Mouse (Mus musculus) testis, adult 2 months (tissue): Measurements from ENCODE around the gene Slc16a11. TPM values are rescaled to one million over a fixed set of nuclear protein-coding genes. Genes with fewer than 3 reads are reported as not detected.

Experiments
- H3K27ac ChIP-seq: fragments of 200-500 bp; 2 replicates; pipeline ENCODE4 v1.5.1; 2012; ENCODE audit warnings: low read depth, low read length; ENCODE audit not compliant: control insufficient read depth, insufficient read depth
- H3K27me3 ChIP-seq: fragments of 200-500 bp; 2 replicates; pipeline ENCODE4 v1.6.1; 2012; ENCODE audit warnings: mild to moderate bottlenecking, low read length, moderate library complexity; ENCODE audit not compliant: control insufficient read depth, insufficient read depth
- H3K36me3 ChIP-seq: fragments of 200-500 bp; 2 replicates; pipeline ENCODE4 v1.6.1; 2012; ENCODE audit warnings: mild to moderate bottlenecking, low read length; ENCODE audit not compliant: control insufficient read depth, insufficient read depth
- H3K4me1 ChIP-seq: fragments of 200-500 bp; 2 replicates; pipeline ENCODE4 v1.6.1; 2012; ENCODE audit warnings: low read length; ENCODE audit not compliant: control insufficient read depth, insufficient read depth
- H3K4me3 ChIP-seq: fragments of 200-500 bp; 2 replicates; pipeline ENCODE4 v1.5.1; 2012; ENCODE audit warnings: low read depth, mild to moderate bottlenecking, low read length, moderate library complexity, mixed read lengths; ENCODE audit not compliant: control insufficient read depth
- CTCF ChIP-seq: fragments of 200-500 bp; IDR thresholded peaks from 2 replicates; pipeline ENCODE4 v1.5.1; 2012; ENCODE audit warnings: low read depth, mild to moderate bottlenecking, inconsistent platforms, low read length, moderate library complexity; ENCODE audit not compliant: control insufficient read depth, insufficient read depth, insufficient replicate concordance
- POLR2A ChIP-seq: fragments of 200-500 bp; IDR thresholded peaks from 2 replicates; pipeline ENCODE4 v1.6.1; 2012; ENCODE audit warnings: low read depth, mild to moderate bottlenecking, inconsistent platforms, low read length, moderate library complexity; ENCODE audit not compliant: control insufficient read depth
- polyA plus RNA-seq: library from polyadenylated mRNA; depleted of rRNA; stranded (reverse); fragments of >200 nt; gene quantifications from 2 replicates; pipeline ENCODE4 v1.2.3, GENCODE M21; 2012

The Slc16a11 gene
- polyA plus RNA-seq, 1 experiment: 2.3 TPM

DNA sequence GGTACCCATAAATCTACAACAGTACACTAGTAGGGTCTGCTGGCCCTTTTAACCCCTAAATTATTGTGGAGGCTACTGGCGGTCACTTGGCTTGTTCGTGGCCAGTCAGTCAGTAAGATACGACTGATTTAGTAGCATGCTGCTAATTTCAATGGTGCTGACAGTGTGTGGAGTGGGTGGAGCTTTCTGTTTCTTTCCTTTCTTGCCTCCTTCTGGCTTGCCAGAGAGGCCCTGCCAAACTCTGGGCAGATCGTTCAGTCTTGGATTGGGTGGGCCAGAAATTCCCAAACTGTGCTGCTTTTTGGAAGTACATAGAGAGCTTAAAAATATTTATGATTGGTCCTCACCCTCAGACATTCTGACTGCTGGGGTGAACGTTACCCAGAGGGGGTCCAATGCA lies 14.6 kb downstream of the Slc16a11 start:
- Histone ChIP-seq H3K27me3 (no peaks in the 10 kb centered on the region; the same call in 1 of the 2 replicates), H3K27ac (no peak overlapping the region), H3K36me3 (no peaks in the 10 kb centered on the region), H3K4me3 (no peak overlapping the region), H3K4me1 (peaks cover 25% of the 10 kb centered on the region)
- TF ChIP-seq POLR2A (no peak), CTCF (no peak)

DNA sequence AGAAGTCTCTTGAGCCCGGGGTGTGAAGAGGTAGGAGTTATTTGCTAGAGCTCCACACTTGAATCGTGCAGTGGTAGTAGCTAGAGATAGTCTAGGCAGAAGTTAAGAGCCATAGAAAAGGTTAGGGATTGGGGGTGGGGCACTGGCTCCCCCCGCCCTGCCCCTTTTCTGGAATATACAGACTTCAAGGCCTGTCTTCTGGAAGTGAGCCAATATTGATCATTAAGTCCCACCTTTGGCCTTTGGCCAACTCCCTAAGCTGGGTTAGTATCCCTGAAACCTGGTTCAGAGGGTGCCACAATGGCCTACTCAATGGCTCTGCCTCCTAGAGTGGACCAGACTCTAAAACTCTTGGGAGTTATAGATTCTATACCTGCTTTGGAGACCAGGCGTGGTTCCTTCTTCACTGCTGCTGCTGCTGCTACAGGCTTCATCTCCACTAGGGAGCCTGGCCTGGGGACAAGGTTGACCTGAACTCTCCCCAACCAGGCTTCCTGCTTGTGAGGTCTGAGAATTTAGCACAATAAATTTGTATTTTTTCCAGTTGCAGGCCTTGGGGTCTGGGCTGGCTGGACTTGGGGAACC lies 15.2 kb downstream of the Slc16a11 start:
- Histone ChIP-seq H3K36me3 (no peaks in the 10 kb centered on the region), H3K27me3 (no peaks in the 10 kb centered on the region; the same call in 1 of the 2 replicates), H3K27ac (no peak overlapping the region), H3K4me1 (peaks cover 32% of the 10 kb centered on the region), H3K4me3 (no peak overlapping the region)
- TF ChIP-seq CTCF: no peak
- no peak for TF ChIP-seq POLR2A

- H3K27ac ChIP-seq: peak overlapping the region; percentile 76
- no peaks in the 10 kb centered on the region for H3K36me3 ChIP-seq
- H3K4me1 ChIP-seq: peaks cover 39% of the 10 kb centered on the region
These were observed 16.3 kb downstream of the Slc16a11 start for GRCm38 (mm10) chr11:70228828-70229227.

GRCm38 (mm10) chr11:70229260-70230010 lies 16.9 kb downstream of the Slc16a11 start, which contains the start of gene Bcl6b:
Gene Bcl6b, minus strand, starts transcription at chr11:70229798.
- no peak for TF ChIP-seq CTCF
- peak; percentile 15; the same call in 1 of the 2 replicates for TF ChIP-seq POLR2A
- Histone ChIP-seq H3K4me1 (peaks cover 43% of the 10 kb centered on the region), H3K36me3 (no peaks in the 10 kb centered on the region), H3K27ac (peak within 1 kb of the TSS; percentile 76), H3K27me3 (no peaks in the 10 kb centered on the region; the same call in 1 of the 2 replicates), H3K4me3 (peak within 1 kb of the TSS; percentile 84)

More at GRCm38 (mm10) chr11:70228828-70229227, 16.3 kb downstream of the Slc16a11 start:
- Histone ChIP-seq H3K27me3 (no peaks in the 10 kb centered on the region; the same call in 1 of the 2 replicates), H3K4me3 (peak overlapping the region; percentile 84)
- peak; percentile 20; the same call in 1 of the 2 replicates for TF ChIP-seq POLR2A
- TF ChIP-seq CTCF: no peak

DNA sequence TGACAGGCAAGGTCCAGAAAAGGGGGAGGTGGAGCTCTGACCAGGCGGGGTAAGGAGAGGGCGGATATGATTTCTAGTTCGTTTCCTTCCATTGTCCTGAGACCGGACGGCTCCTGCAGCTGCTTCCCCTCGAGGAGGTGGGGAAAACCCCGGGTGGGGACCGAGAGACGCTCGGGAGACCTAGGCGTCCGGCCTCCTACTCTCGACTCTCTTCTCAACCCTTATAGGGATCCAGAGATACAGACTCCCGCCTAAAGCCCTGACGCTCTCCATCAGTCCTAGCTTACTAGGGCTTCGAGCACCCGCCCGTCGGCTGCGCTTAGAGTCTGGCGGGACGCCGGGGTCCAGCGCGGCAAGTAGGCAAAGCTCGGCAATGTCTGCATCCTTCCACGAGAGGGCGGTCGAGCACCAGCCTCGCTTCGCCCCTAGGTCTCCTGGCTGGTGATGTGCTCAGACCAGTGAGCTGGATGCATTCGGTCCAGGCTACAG lies 17.7 kb downstream of the Slc16a11 start:
- Histone ChIP-seq H3K27ac (no peak overlapping the region), H3K4me1 (peaks cover 45% of the 10 kb centered on the region), H3K4me3 (peak overlapping the region; percentile 84), H3K36me3 (no peaks in the 10 kb centered on the region), H3K27me3 (no peaks in the 10 kb centered on the region; the same call in 1 of the 2 replicates)
- TF ChIP-seq CTCF (peak; percentile 96), POLR2A (no peak)

GRCm38 (mm10) chr11:70232546-70232945 lies 20.0 kb downstream of the Slc16a11 start:
- Histone ChIP-seq H3K27me3 (no peaks in the 10 kb centered on the region; the same call in 1 of the 2 replicates), H3K27ac (peak overlapping the region; percentile 77; the same call in 1 of the 2 replicates), H3K4me3 (peak overlapping the region; percentile 68), H3K4me1 (peaks cover 44% of the 10 kb centered on the region), H3K36me3 (no peaks in the 10 kb centered on the region)
- TF ChIP-seq CTCF (no peak), POLR2A (no peak)

- peak overlapping the region; percentile 77; the same call in 1 of the 2 replicates for H3K27ac ChIP-seq
- no peak for TF ChIP-seq CTCF
- TF ChIP-seq POLR2A: no peak
- peaks cover 44% of the 10 kb centered on the region for H3K4me1 ChIP-seq
- no peaks in the 10 kb centered on the region; the same call in 1 of the 2 replicates for H3K27me3 ChIP-seq
- no peaks in the 10 kb centered on the region for H3K36me3 ChIP-seq
- H3K4me3 ChIP-seq: peak overlapping the region; percentile 68
These were observed 20.5 kb downstream of the Slc16a11 start for GRCm38 (mm10) chr11:70233016-70233415.

DNA sequence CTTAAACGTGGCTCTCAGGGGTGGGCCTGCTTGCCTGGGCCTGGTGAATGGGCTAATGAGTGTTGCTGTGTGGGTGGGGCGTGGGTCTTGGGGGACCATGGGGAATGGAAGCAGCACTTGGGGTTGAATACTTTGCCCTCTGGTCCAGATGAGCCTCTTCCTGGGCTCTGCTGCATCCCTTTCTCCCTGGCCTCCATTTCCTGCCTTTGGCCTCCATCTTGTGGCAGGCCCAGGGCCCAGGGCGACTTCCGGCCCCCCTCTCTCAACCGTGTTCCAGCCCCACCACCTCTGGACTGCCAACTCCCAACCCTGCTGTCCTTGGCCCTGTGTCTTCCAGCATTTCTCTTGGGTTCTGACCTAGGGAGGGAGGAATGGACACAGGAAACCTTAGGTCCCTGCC lies 21.5 kb downstream of the Slc16a11 start:
- H3K4me1 ChIP-seq: peaks cover 38% of the 10 kb centered on the region
- TF ChIP-seq POLR2A (no peak), CTCF (no peak)

More for the DNA sequence above, 21.5 kb downstream of the Slc16a11 start:
- Histone ChIP-seq H3K4me3 (no peak overlapping the region; the same call in 1 of the 2 replicates), H3K27ac (peak overlapping the region; percentile 65), H3K27me3 (no peaks in the 10 kb centered on the region; the same call in 1 of the 2 replicates), H3K36me3 (no peaks in the 10 kb centered on the region)
